Mouse (Mus musculus) heart, postnatal 4 days (tissue): Measurements from ENCODE around the gene Dctn2. TPM values are rescaled to one million over a fixed set of nuclear protein-coding genes. Genes with fewer than 3 reads are reported as not detected.

Experiments
- DNase-seq: peaks from one replicate; pipeline ENCODE4 v3.0.0; 2021
- total RNA-seq, 2 experiments: library from RNA; stranded (reverse); gene quantifications; 2 replicates each; pipeline ENCODE4 v1.2.3; 2021

Gene Dctn2
- total RNA-seq, result 100 to 1,000 TPM; 151 to 159 TPM

DNA sequence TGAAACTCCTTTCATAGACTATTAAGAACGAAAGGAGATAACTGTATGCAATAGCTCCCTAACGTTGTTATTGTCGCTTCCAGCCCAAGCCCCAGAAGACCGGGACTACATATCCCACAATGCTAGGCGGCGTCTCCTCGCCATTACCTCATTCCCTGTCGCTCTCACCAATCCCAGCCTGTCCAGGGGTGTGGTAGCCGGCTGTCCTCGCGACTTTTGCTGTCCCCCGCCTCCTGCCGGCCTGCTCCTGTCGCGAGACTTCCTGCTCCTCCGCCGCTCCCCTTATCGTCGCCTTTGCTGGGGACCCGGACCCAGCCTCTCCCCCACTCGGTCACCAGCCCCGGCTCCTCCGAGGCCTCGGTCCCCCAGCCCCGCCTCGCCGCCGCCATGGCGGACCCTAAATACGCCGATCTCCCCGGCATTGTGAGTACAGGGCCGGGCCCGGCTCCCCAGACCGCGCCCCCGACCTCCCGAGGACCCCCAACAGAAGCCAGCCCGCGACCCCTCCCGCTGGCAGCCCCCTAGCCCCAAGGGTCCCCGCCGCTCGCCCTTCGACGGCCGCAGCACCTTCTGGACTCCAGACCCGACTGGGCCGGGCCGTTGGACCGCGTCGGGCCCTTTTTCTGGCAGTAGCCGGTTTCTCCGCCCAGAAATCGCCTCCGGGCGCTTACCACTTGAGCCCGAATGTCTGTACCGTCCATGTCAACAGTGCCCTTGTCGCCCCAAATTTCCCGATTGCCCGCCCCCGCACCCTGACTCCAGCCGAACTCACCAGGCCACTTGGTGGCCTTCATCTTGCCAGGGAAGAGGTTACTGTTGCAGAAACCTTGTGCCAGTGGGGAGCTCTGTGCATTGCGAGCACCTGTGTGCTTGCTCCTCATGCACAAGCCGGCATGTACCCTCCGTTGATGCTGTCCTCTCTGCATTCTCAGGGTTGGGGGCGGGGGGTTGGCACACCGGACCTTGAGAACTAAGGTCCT is at the start of gene Dctn2:
Dctn2 (plus strand) TSS at position 257 of the 980 bp plus-strand sequence.
- peak; percentile 95 for DNase-seq

DNA sequence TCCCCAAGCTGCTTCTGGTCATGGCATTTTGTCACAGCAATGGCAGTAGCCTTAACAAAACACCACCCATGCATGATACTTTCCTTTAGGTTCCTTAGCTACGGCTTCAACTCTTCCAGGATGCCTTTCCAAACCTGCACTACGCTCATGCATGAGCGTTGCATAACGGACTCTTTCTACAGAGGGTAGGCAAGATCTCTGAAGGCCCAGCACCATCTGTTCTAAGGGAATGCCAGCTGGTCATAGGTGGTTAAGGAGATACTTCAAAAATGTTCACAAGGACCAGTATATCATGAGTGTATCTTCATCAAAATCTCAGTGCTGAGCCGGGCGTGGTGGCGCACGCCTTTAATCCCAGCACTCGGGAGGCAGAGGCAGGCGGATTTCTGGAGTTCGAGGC is 49.7 kb upstream of the Dctn2 start:
- no peak for DNase-seq

DNA sequence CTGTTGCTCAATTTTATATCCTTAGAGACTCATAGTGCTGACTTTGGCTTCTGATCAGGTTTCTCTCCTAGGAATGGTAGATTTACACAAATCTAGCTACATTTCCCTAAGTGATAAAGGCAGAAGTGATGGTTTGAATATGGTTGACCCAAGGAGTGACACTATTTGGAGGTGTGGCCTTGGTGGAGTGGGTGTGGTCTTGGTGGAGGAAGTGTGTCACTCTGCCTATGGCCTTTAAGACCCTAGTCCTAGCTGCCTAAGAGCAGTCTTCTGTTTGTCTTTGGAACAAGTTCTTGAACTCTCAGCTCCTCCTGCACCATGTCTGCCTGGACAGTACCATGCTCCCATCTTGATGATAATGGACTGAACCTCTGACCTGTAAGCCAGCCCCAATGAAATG is 49.0 kb upstream of the Dctn2 start:
- no peak for DNase-seq

DNA sequence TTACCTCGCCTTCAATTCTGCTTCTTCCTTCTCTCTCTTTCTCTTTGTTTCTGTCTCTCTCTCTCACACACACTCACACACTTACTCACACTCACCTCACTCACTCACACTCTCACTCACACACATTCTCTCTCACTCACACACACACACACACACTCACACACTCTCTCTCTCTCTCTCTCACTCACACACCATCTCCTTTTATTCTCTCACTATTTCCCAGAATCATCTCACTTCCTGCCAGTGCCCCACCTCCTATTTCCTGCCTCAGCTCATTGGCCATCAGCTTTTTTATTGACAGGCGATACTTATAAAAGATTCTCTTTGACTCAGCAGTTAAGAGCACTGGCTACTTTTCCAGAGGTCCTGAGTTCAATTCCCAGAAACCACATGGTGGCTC is 47.8 kb upstream of the Dctn2 start:
- DNase-seq, result no peak

DNA sequence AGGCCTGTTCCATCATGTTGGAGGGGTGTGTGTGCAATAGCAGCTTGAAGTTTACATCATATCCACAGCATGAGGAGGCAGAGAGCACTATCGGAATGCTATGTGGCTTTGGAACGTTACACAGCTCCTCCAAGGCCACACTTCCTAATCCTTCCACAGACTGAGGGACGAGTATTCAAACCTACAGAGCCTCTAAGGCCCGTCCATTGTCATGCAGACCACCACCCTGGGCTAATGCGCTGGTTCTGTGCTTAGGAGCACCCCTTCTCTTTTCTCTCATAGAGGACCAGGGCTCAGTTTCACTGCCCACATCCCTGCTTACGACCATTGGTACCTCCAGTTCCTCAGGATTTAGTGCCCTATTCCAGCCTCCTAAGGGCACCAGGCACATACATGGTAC is 41.0 kb upstream of the Dctn2 start:
- DNase-seq, result no peak

DNA sequence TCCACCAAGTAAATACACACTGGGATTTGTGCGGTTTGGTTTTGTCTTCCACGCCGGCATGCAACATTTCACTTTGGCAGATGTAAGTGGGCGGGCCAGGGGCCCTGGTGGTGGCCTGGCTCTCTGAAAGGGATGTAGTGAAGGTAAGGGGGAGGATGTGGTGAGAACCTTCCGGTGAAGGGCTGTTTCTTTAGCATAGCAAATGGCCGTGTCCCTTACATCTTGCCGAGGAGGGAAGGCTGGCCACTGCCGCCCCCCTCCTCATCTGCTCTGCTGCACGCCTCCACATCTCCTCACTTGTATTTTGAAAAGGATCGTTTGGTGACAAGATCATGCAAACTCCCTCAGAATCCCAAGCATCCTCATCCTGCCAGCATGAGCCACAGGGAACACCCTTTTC is 40.4 kb upstream of the Dctn2 start:
- no peak for DNase-seq

DNA sequence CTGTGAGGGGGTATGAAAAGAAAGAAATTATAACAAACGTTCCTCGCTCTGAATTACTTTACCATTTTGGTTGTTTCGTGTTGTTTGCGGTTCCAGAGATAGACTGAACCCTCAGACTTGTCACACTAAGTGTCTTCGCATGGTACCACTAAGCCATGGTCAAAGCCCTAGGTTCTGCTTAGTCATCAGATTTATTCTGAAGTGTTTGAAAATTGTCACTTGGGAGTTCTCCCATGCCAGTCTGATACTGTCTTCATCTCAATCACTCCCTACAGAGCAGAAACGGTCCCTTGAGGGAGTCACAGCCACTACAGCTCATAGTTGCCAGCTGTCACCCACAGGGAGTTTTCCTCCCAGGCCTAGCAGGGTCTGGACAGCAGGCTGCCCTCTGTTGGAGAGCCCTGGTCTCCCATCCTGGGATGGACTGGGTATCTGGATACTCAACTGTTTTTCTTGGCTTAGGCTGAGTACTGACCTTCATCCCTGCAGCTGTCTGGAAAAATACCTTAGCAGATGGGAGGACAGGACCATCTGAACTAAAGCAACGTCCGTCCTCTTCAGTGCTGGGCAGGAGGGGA is 39.8 kb upstream of the Dctn2 start:
- DNase-seq, result peak; percentile 26

DNA sequence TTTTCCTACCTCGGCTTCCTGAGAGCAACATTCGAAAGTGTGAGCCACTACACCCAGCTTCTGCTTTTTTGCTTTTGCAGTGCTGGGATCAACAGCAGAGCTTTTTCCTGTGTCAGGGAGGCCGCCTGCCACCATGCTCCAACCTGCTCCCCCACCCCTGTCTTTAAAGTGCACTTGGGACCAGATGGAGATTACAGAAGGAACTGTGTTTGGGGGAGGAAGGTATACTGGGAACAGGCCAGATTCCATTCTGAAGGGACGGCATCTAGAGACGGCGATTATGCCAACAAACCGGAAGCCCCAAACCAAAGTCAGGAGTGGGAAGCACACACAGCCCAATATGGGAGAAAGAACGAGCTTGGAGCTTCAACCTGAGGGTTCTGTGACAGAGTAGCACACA is 39.0 kb upstream of the Dctn2 start:
- DNase-seq, result no peak

DNA sequence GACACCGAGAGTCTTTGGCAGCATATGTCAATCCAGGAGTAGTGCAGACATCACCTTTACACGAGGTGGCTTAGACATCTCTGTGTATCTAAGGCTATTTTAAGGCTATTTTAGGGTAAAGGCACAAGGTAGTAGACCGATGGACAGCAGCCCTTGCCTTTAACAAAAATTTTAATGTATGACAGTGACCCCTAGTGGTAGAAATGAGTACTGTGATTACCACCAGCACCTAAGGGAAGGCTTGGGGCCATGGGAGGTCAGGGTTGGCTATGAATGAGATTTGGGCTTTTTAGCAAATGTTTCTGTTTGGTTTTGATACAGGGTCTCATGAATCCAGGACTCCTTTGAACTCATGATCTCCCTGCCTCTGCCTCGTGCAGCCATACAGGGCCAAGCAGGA is 37.3 kb upstream of the Dctn2 start:
- peak; percentile 49 for DNase-seq

DNA sequence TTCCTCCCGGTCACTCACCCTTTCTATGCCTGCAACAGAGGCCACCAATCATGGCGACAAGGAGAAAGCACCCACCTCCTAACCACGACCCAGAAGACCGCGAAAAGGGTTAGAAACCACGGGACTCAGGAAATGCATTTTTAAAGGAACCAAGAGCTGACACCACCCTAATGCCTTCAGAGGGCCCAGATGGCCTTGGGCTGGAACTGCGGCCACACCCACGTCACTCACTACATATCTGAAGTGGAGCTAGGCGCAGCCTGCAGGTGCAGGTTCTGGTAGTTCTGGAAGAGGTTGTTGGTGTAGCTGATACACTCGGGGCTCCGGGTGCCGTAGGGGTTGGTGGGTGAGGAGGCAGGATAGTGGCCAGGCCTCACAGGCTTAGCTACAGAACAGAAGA is 35.5 kb upstream of the Dctn2 start:
- DNase-seq, result no peak

DNA sequence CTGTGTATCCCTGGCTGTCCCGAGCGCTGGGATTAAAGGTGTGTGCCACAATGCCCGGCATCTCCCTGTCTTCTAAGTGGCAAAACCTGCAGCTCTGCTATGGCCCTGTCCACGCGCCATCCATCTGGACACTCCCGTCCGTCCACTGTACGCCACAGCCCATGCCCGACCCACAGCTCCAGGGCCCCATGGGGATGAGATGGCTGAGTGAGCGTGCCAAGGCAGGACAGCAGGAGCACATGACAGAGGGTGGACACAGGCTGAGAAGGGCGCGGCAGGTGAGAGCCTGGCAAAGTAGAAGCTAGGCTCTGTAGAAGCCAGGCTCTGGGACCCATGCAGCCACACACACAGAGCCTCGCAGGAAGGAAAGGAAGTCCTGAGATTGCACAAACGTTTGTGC is 34.4 kb upstream of the Dctn2 start:
- no peak for DNase-seq

DNA sequence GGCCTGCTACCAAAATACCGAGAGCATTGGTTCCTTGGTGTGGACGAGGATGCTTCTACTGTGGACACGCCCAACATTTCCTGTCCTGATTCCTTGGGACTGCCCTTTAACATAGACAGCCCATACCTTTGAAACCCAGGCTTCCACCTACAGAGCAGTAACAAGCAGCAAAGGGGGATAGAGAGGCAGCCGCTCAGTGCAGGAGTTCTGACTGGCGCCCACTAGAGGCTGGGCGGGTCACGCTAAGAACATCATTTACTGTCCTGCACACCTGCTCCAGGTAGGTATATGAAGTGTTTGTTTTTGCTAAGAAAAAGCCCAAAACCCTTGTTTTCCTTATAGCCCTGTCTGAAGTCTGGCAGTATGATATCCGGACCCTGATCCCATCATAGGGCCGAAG is 33.0 kb upstream of the Dctn2 start:
- DNase-seq, result no peak

DNA sequence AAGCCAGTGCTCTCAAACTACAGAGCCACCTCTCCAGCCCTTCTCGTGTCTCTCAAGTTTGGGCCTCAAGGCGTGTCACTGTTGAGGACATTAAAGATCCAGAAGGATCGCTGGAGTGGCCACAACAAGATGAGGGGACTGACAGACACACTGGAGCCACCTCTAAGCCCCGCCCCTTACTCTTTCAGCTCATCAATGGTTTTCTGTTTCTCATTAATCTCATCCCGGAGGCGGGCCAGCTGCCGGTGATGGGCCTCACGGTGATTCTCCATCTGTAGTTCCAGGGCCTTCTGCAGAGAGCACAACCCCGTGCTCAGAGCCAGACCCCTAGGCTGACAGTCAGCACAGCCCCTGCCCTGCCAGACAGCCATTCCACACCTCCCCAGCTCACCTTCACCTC is 29.6 kb upstream of the Dctn2 start:
- DNase-seq, result no peak

DNA sequence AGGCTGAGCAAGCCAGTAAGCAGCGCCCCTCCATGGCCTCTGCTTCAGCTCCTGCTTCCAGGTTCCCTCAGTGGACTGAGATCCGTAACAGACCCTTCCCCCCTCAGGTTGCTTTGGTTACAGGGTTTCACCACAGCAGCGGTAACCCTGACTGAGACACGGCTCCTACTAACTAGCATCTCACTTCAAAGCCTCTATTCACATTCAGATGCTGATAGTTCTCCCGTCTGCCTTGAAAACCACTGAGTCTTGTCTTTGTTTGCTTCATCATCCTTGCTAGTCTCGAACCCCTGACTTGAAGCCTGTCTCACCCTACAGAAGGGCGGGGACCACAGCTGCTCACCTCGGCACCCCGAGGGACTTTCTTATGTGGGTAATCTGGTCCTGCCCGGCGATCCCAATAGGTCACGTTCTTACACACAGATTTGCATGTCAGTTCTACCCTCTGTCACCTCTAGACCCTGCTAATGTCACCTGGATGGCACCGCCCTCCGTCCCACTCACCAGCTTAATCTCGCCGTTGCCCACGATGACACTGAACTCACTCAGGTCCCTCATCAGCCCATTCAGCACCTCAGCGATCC is 27.8 kb upstream of the Dctn2 start:
- DNase-seq, result no peak

DNA sequence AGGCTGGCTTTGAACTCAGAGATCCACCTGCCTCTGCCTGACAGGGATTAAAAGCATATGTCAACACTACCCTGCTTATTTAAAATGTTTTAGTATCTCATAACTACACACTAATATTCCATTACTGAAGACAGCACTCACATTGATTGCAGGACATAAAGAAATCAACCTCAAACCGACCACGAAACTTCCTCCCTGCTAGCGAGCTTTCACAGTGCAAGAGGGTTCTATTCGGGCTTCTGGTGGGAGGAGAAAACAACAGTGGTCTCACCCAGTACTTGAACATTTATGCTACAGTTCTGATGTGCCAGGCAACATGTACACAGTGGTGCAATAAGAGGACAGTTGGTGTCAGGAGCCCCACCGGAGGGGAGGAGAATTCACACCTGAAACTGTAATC is 15.4 kb upstream of the Dctn2 start:
- DNase-seq, result no peak

DNA sequence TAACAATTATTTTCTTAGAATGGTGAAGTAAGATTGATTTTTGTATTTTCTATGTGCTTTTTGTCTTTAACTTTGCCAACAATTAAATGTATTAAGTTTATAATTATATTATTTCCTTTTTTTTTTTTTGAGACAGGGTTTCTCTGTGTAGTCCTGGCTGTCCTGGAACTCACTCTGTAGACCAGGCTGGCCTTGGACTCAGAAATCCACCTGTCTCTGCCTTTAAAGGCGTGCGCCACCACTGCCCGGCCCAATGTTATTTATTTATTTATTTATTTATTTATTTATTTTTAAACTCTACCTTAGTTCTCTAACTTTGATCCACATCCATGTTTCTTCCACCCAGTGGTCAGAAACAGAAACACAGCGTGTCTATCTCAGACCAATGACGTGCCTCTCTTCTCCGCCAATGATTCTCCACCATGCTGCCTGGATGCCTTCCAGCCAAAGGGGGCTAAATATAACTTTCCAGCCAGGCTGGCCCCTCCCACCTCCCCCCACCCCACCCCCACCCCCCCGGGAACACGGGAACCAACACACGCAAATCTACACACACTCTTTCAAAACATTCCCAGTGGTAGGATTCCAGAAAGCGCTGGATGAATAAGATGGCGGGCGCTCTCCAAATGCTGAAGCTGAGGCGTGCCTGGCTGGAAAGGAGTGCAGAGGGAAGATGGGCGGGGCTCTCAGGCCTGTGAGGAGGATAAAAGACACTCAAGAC is 10.4 kb upstream of the Dctn2 start:
- peak; percentile 89 for DNase-seq

DNA sequence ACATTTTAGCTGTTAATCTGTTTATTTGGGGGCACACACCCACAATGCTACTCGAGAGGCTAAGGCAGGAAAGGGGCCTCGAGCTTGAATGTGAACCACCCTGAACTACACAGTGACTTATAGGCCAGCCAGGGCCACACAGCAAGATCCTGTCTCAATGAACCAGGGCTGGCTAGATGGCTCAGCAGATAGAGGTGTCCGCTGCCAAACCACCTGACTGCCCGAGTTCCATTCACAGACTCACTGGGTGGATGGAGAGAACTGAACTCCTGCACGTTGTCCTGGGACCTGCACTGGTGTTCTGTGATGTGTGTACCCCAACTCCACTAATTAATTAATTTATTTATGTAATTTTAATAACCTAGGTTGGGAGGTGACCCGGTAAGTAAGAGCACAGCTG is 8.4 kb upstream of the Dctn2 start:
- DNase-seq, result no peak

DNA sequence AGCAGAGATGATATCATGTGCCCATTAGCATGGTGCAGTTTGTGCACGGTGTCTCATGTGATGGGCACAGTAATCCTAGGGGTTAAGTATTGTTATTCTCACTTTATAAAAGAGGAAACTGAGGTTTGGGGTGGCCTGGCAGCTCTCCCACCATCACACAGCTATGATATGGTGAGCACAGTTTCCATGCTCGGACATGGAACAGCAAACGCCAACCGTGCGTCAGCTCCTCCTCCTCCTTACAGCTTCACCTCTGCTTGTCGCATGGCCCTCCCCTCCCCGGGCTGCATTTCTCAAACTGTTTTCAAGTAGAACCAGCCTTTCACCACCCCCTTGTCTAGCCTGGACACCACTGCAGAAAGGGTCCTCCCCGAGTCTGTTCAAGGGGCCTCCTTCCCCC is 7.7 kb upstream of the Dctn2 start:
- DNase-seq, result no peak

DNA sequence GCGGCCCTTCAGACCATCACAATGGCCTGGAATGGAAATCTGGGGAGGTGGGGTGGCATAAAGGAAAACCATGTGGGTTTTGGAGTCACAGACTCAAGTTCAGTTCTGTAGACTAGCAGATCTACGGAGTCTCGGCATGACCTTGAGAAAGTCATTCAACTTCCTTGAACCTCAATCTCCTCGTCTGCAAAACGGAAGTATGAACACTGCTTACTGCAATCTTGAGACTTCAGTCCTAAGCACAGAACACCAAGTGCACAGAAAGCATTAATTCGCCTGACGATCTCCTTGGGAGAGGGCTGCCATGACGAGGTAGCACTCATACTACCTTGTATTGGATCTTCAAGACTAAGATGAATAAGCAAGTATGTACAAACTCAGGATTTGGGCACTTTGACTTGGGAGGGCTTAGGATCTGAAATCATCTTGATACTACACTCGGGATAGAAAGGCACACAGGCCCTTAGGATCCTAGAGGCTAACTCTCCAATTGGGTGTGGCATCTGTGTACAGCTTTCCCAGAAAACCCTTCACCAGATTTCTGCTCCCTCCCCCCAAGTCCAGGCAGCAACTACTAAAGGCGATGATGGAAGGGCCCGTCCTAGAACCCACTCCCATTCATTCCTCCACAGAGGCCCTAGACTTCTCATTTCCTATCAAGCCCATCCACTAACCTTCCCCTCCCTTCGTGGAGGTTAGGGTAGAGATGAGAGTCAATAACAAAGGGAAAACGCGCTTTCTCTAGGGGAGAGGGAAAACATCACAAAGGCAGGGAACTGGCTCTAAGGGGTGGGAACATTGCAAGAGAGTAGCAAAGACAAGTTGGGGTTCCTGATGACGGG is 4.2 kb upstream of the Dctn2 start:
- no peak for DNase-seq

DNA sequence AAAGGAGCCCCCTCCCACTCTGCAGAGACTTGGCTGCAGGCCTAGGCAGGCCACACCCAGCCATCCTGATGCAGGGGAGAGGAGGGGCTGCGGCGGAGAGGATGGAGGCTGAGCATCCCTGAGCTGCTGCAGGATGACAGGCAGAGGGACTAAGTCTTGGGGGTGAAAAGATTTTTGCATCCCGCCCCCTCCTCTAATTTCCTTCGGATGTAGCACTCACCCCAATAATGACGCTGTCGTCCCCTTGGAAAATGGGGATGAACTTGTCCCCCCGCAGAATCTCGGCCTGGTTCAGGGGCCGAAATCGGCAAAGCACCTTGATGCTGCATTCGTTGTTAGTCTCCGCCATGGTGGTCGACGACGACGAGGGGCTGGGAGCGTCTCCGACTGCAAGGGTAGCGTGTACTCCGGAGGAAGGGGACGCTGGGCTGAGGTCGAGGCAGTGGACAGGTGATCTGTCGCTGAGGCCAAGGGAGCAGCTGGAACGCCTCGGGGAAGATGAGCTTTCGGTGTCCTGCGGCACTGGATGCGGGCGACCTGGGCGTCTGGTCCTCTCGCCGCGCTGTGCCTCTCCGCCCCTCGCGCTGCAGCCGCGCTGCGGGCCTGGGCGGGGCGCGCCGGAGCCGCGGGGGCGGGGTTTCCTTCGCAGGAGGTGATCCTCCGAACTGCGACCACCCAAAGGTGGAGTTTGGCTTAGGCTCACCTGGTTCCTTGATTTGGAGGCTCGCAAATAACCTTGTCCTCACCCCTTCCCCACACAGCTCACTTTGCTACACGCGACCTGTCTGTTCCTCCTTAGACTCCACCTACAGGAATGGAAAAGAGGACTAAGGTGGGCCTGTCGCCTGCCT is 3.4 kb upstream of the Dctn2 start, which contains the start of gene Kif5a:
Kif5a (minus strand) TSS at position 801 of the 851 bp plus-strand sequence.
- no peak for DNase-seq

DNA sequence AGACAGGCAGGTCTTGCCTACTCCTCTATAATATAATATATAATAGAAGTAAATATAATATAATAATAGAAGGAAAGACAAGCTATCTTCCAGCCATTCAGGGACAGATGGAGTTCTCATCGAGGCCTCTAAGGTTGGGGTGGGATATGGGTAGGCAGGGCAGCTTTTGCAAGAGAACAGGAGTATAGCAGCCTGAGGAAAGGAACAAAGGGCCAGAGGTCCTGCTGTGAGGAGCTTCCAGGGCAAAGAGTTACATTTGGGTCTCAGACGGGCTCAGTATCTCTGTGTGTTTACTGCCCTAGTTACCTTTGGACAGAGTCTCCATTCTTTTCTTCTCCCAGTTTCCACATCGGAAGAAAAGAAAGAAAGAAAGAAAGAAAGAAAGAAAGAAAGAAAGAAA is 2.5 kb upstream of the Dctn2 start:
- DNase-seq, result no peak
